Mouse (Mus musculus): ENCODE data around the gene Map3k3.
A peak's percentile ranks its signal among the peaks of the same experiment; 100 is the strongest.
"Not testable (repeated sequence)": the region's sequence is repeated elsewhere in the genome, so short reads cannot be mapped to it uniquely, and the experiment has no call there.

Gene Map3k3

GRCm38 (mm10) chr11:106193371-106194154, 109.2 kb downstream of the Map3k3 start:
- DNase-seq, result peak; percentile 95 to 96

- DNase-seq, result no peak
Observed at GRCm38 (mm10) chr11:106194155-106194541, 109.7 kb downstream of the Map3k3 start.

GRCm38 (mm10) chr11:106194891-106195290, 110.5 kb downstream of the Map3k3 start:
- DNase-seq, result no peak

- DNase-seq, result no peak
Observed at GRCm38 (mm10) chr11:106195341-106195740, 110.9 kb downstream of the Map3k3 start.

- no peak for DNase-seq
Observed at GRCm38 (mm10) chr11:106198277-106198676, 113.9 kb downstream of the Map3k3 start.

- not testable (repeated sequence) for DNase-seq
Observed at GRCm38 (mm10) chr11:106199997-106200396, 115.6 kb downstream of the Map3k3 start.

GRCm38 (mm10) chr11:106200756-106201155, 116.3 kb downstream of the Map3k3 start:
- no peak for DNase-seq

GRCm38 (mm10) chr11:106201337-106202122, 117.1 kb downstream of the Map3k3 start:
- DNase-seq, result no peak

- no peak for DNase-seq
Observed at GRCm38 (mm10) chr11:106202123-106202465, 117.7 kb downstream of the Map3k3 start, which contains the start of gene Strada. Gene Strada, minus strand, starts transcription at chr11:106202168.

All from kidney, adult 8-10 months (tissue).